Mouse (Mus musculus): ENCODE data around the gene Fgfbp3. TPM values are rescaled to one million over a fixed set of nuclear protein-coding genes. Genes with fewer than 3 reads are reported as not detected.
"Not testable (repeated sequence)": the region's sequence is repeated elsewhere in the genome, so short reads cannot be mapped to it uniquely, and the experiment has no call there.

Gene Fgfbp3
- total RNA-seq, 2 experiments from 2014 or later: 1.2 to 2.9 TPM

- intact Hi-C loops (cut with DNase I; ENCODE audit: low total_unique reads): loop anchor here (5.0 kb wide), 1 partner anchor 99 kb away; no protein-coding TSS in a partner anchor
- no peak for DNase-seq
Measured at GRCm38 (mm10) chr19:36916206-36916605, 3.2 kb downstream of the Fgfbp3 start.

- no peak for DNase-seq
- intact Hi-C loops (cut with DNase I; ENCODE audit: low total_unique reads): no loop called here
Measured at GRCm38 (mm10) chr19:36913064-36913463, 6.4 kb downstream of the Fgfbp3 start.

- intact Hi-C loops (cut with DNase I; ENCODE audit: low total_unique reads): no loop called here
- DNase-seq: no peak
Measured at GRCm38 (mm10) chr19:36910424-36911045, 8.9 kb downstream of the Fgfbp3 start.

- intact Hi-C loops (cut with DNase I; ENCODE audit: low total_unique reads): no loop called here
- peak; percentile 59 for DNase-seq
Measured at GRCm38 (mm10) chr19:36909676-36910292, 9.6 kb downstream of the Fgfbp3 start.

GRCm38 (mm10) chr19:36909150-36909549, 10.3 kb downstream of the Fgfbp3 start:
- no peak for DNase-seq
- intact Hi-C loops (cut with DNase I; ENCODE audit: low total_unique reads): no loop called here

GRCm38 (mm10) chr19:36904211-36905007, 15.0 kb downstream of the Fgfbp3 start:
- peak; percentile 24 for DNase-seq

GRCm38 (mm10) chr19:36903377-36903776, 16.0 kb downstream of the Fgfbp3 start:
- intact Hi-C loops (cut with DNase I; ENCODE audit: low total_unique reads): no loop called here

More at GRCm38 (mm10) chr19:36904211-36905007, 15.0 kb downstream of the Fgfbp3 start:
- intact Hi-C loops (cut with DNase I; ENCODE audit: low total_unique reads): no loop called here

GRCm38 (mm10) chr19:36897778-36898177, 21.6 kb downstream of the Fgfbp3 start:
- peak; percentile 27 for DNase-seq
- intact Hi-C loops (cut with DNase I; ENCODE audit: low total_unique reads): no loop called here

More at GRCm38 (mm10) chr19:36903377-36903776, 16.0 kb downstream of the Fgfbp3 start:
- DNase-seq: no peak

- intact Hi-C loops (cut with DNase I; ENCODE audit: low total_unique reads): no loop called here
- DNase-seq: no peak
Measured at GRCm38 (mm10) chr19:36896791-36897569, 22.4 kb downstream of the Fgfbp3 start.

- intact Hi-C loops (cut with DNase I; ENCODE audit: low total_unique reads): no loop called here
- no peak for DNase-seq
Measured at GRCm38 (mm10) chr19:36891746-36892145, 27.7 kb downstream of the Fgfbp3 start.

GRCm38 (mm10) chr19:36887706-36888105, 31.7 kb downstream of the Fgfbp3 start:
- intact Hi-C loops (cut with DNase I; ENCODE audit: low total_unique reads): no loop called here
- DNase-seq: no peak

GRCm38 (mm10) chr19:36886316-36886715, 33.1 kb downstream of the Fgfbp3 start:
- intact Hi-C loops (cut with DNase I; ENCODE audit: low total_unique reads): no loop called here

GRCm38 (mm10) chr19:36883119-36883518, 36.3 kb downstream of the Fgfbp3 start:
- intact Hi-C loops (cut with DNase I; ENCODE audit: low total_unique reads): loop anchor here (5.0 kb wide), 1 partner anchor 39 kb away; no protein-coding TSS in a partner anchor
- no peak for DNase-seq

More at GRCm38 (mm10) chr19:36886316-36886715, 33.1 kb downstream of the Fgfbp3 start:
- DNase-seq: no peak

- DNase-seq: no peak
- intact Hi-C loops (cut with DNase I; ENCODE audit: low total_unique reads): loop anchor here (10.0 kb wide), 1 partner anchor 64 kb away; no protein-coding TSS in a partner anchor
Measured at GRCm38 (mm10) chr19:36878743-36879495, 40.5 kb downstream of the Fgfbp3 start.

- intact Hi-C loops (cut with DNase I; ENCODE audit: low total_unique reads): loop anchor here (10.0 kb wide), 1 partner anchor 63 kb away; no protein-coding TSS in a partner anchor
Measured at GRCm38 (mm10) chr19:36877329-36877728, 42.1 kb downstream of the Fgfbp3 start.

GRCm38 (mm10) chr19:36874651-36875050, 44.8 kb downstream of the Fgfbp3 start:
- intact Hi-C loops (cut with DNase I; ENCODE audit: low total_unique reads): loop anchor here (10.0 kb wide), 1 partner anchor 60 kb away; no protein-coding TSS in a partner anchor
- no peak for DNase-seq

More at GRCm38 (mm10) chr19:36877329-36877728, 42.1 kb downstream of the Fgfbp3 start:
- DNase-seq: no peak

- DNase-seq; intact Hi-C loops (cut with DNase I; ENCODE audit: low total_unique reads): not testable (repeated sequence)
Measured at GRCm38 (mm10) chr19:36868675-36869074, 50.7 kb downstream of the Fgfbp3 start.
